Mouse (Mus musculus) neural tube, embryonic 15.5 days (tissue): ENCODE results near the gene Clcn6. TPM values are rescaled to one million over a fixed set of nuclear protein-coding genes. Genes with fewer than 3 reads are reported as not detected.

Experiments
- ATAC-seq: fragments of 200-750 bp; cut with Nextera tagmentation; 2 replicates; pipeline ENCODE4 v1.8.0; 2017; ENCODE audit warnings: mild to moderate bottlenecking, moderate TSS enrichment, moderate library complexity; ENCODE audit not compliant: low FRiP score
- H3K27ac ChIP-seq: fragments of 300-500 bp; sonication (generic); replicated peaks from 2 replicates; pipeline ENCODE4 v1.5.1; 2015; ENCODE audit warnings: mild to moderate bottlenecking, inconsistent platforms
- H3K27me3 ChIP-seq: fragments of 300-500 bp; sonication (generic); replicated peaks from 2 replicates; pipeline ENCODE4 v1.6.1; 2015; ENCODE audit warnings: inconsistent platforms
- H3K36me3 ChIP-seq: fragments of 300-500 bp; sonication (generic); 2 replicates; pipeline ENCODE4 v1.6.1; 2015; ENCODE audit warnings: inconsistent platforms
- H3K4me1 ChIP-seq: fragments of 300-500 bp; sonication (generic); 2 replicates; pipeline ENCODE4 v1.6.1; 2015; ENCODE audit warnings: inconsistent platforms
- H3K4me2 ChIP-seq: fragments of 300-500 bp; sonication (generic); 2 replicates; pipeline ENCODE4 v1.6.1; 2015; ENCODE audit warnings: inconsistent platforms, mild to moderate bottlenecking, moderate library complexity
- H3K4me3 ChIP-seq: fragments of 300-500 bp; sonication (generic); replicated peaks from 2 replicates; pipeline ENCODE4 v1.5.1; 2015; ENCODE audit warnings: mild to moderate bottlenecking, inconsistent platforms
- H3K9ac ChIP-seq: fragments of 300-500 bp; sonication (generic); replicated peaks from 2 replicates; pipeline ENCODE4 v1.6.1; 2015; ENCODE audit warnings: mild to moderate bottlenecking, inconsistent platforms
- H3K9me3 ChIP-seq: fragments of 300-500 bp; sonication (generic); replicated peaks from 2 replicates; pipeline ENCODE4 v1.6.1; 2016; ENCODE audit warnings: inconsistent platforms
- WGBS: fragments of 180-500 bp; shearing (Covaris S2); methylation state at CpG from one replicate; pipeline ENCODE4 v1.1.7; 2015; ENCODE audit warnings: mixed read lengths; 5-methylcytosine and 5-hydroxymethylcytosine counted together
- polyA plus RNA-seq: library from polyadenylated mRNA; unstranded; fragments of >200 nt; fragmentation: Nextera tagmentation; extraction: Ambion mirVana; gene quantifications from 2 replicates; pipeline ENCODE4 v1.2.1, GENCODE M21; 2015

Gene Clcn6
- polyA plus RNA-seq, 1 experiment from 2014 or later: 29.0 TPM

GRCm38 (mm10) chr4:148001866-148002265 lies 36.8 kb downstream of the Clcn6 start:
- H3K27me3 ChIP-seq: no peaks in the 10 kb centered on the region
- peaks cover 27% of the 10 kb centered on the region for H3K4me1 ChIP-seq
- no peaks in the 10 kb centered on the region for H3K9me3 ChIP-seq
- no peak overlapping the region for H3K4me2 ChIP-seq
- H3K36me3 ChIP-seq: peaks cover 38% of the 10 kb centered on the region
- no peak for ATAC-seq
- no peak overlapping the region for H3K4me3 ChIP-seq
- H3K27ac ChIP-seq: peak overlapping the region; percentile 19; the same call in 1 of the 2 replicates
- 36% methylated on average over 8 of the region's 8 CpGs for WGBS
- no peak overlapping the region for H3K9ac ChIP-seq

- Histone ChIP-seq H3K4me3 (no peak overlapping the region), H3K4me1 (peaks cover 27% of the 10 kb centered on the region), H3K9ac (no peak overlapping the region), H3K9me3 (no peaks in the 10 kb centered on the region), H3K4me2 (no peak overlapping the region), H3K36me3 (peaks cover 32% of the 10 kb centered on the region), H3K27me3 (no peaks in the 10 kb centered on the region), H3K27ac (peak overlapping the region; percentile 19; the same call in 1 of the 2 replicates)
- ATAC-seq: 0 out of 2 replicates have a peak, but pooled peaks have one; percentile 26
- 65% methylated on average over 17 of the region's 17 CpGs for WGBS
Observed at GRCm38 (mm10) chr4:148001013-148001789, 37.4 kb downstream of the Clcn6 start.

- WGBS: 26% methylated on average over 12 of the region's 12 CpGs
- no peaks in the 10 kb centered on the region for H3K27me3 ChIP-seq
- H3K27ac ChIP-seq: peak within 1 kb of the TSS; percentile 19; the same call in 1 of the 2 replicates
- H3K4me1 ChIP-seq: peaks cover 27% of the 10 kb centered on the region
- no peaks in the 10 kb centered on the region for H3K9me3 ChIP-seq
- ATAC-seq: peak; percentile 48; the same call in 1 of the 2 replicates
- no peak within 1 kb of the TSS for H3K4me3 ChIP-seq
- peak within 1 kb of the TSS; percentile 8; the same call in 1 of the 2 replicates for H3K9ac ChIP-seq
- peak within 1 kb of the TSS; percentile 13 for H3K4me2 ChIP-seq
- peaks cover 22% of the 10 kb centered on the region for H3K36me3 ChIP-seq
Observed at GRCm38 (mm10) chr4:148000202-148000772, 38.3 kb downstream of the Clcn6 start, which contains the start of gene Nppa. Gene Nppa, plus strand, starts transcription at chr4:148000722.

GRCm38 (mm10) chr4:147995311-147995710 lies 43.3 kb downstream of the Clcn6 start:
- Histone ChIP-seq H3K36me3 (no peaks in the 10 kb centered on the region), H3K27ac (no peak overlapping the region), H3K27me3 (no peaks in the 10 kb centered on the region), H3K9ac (no peak overlapping the region), H3K4me1 (peaks cover 10% of the 10 kb centered on the region), H3K4me3 (no peak overlapping the region), H3K9me3 (no peaks in the 10 kb centered on the region), H3K4me2 (no peak overlapping the region)
- ATAC-seq: no peak
- 87% methylated on average over 3 of the region's 3 CpGs for WGBS

GRCm38 (mm10) chr4:147993571-147994095 lies 45.0 kb downstream of the Clcn6 start:
- H3K9me3 ChIP-seq: no peaks in the 10 kb centered on the region
- no peak overlapping the region for H3K4me2 ChIP-seq
- no peaks in the 10 kb centered on the region; the same call in 1 of the 2 replicates for H3K4me1 ChIP-seq
- no peaks in the 10 kb centered on the region for H3K27me3 ChIP-seq
- H3K9ac ChIP-seq: no peak overlapping the region
- H3K36me3 ChIP-seq: no peaks in the 10 kb centered on the region
- no peak overlapping the region for H3K4me3 ChIP-seq
- 66% methylated on average over 7 of the region's 7 CpGs for WGBS
- no peak overlapping the region for H3K27ac ChIP-seq
- ATAC-seq: no peak

- H3K4me3 ChIP-seq: no peak within 1 kb of the TSS
- no peak within 1 kb of the TSS for H3K9ac ChIP-seq
- no peak for ATAC-seq
- H3K27me3 ChIP-seq: no peaks in the 10 kb centered on the region
- H3K27ac ChIP-seq: no peak within 1 kb of the TSS
- no peaks in the 10 kb centered on the region for H3K9me3 ChIP-seq
- WGBS: 38% methylated on average over 20 of the region's 20 CpGs
- H3K4me1 ChIP-seq: no peaks in the 10 kb centered on the region
- no peaks in the 10 kb centered on the region for H3K36me3 ChIP-seq
- no peak within 1 kb of the TSS for H3K4me2 ChIP-seq
Observed at GRCm38 (mm10) chr4:147985205-147986132, 53.2 kb downstream of the Clcn6 start, which contains the start of gene Nppb. Gene Nppb, plus strand, starts transcription at chr4:147985788.

GRCm38 (mm10) chr4:147979441-147979860 lies 59.2 kb downstream of the Clcn6 start:
- H3K27ac ChIP-seq: no peak overlapping the region
- no peaks in the 10 kb centered on the region for H3K4me1 ChIP-seq
- ATAC-seq: no peak
- H3K9me3 ChIP-seq: no peaks in the 10 kb centered on the region
- H3K9ac ChIP-seq: no peak overlapping the region
- no peaks in the 10 kb centered on the region for H3K36me3 ChIP-seq
- H3K4me2 ChIP-seq: no peak overlapping the region
- H3K27me3 ChIP-seq: no peaks in the 10 kb centered on the region
- H3K4me3 ChIP-seq: no peak overlapping the region
- 77% methylated on average over 7 of the region's 7 CpGs for WGBS

- no peak for ATAC-seq
- Histone ChIP-seq H3K27ac (no peak overlapping the region), H3K27me3 (no peaks in the 10 kb centered on the region), H3K4me3 (no peak overlapping the region), H3K36me3 (no peaks in the 10 kb centered on the region), H3K9me3 (no peaks in the 10 kb centered on the region), H3K4me1 (no peaks in the 10 kb centered on the region), H3K4me2 (no peak overlapping the region), H3K9ac (no peak overlapping the region)
- WGBS: 94% methylated on average over 6 of the region's 6 CpGs
Observed at GRCm38 (mm10) chr4:147978391-147978790, 60.2 kb downstream of the Clcn6 start.

- H3K4me1 ChIP-seq: no peaks in the 10 kb centered on the region
- no peak overlapping the region for H3K27ac ChIP-seq
- no peaks in the 10 kb centered on the region for H3K27me3 ChIP-seq
- H3K9me3 ChIP-seq: no peaks in the 10 kb centered on the region
- no peak for ATAC-seq
- 75% methylated on average over 4 of the region's 4 CpGs for WGBS
- no peak overlapping the region for H3K4me2 ChIP-seq
- H3K9ac ChIP-seq: no peak overlapping the region
- no peak overlapping the region for H3K4me3 ChIP-seq
- no peaks in the 10 kb centered on the region for H3K36me3 ChIP-seq
Observed at GRCm38 (mm10) chr4:147977726-147978125, 60.9 kb downstream of the Clcn6 start.

- H3K4me1 ChIP-seq: no peaks in the 10 kb centered on the region
- H3K9ac ChIP-seq: no peak overlapping the region
- H3K4me2 ChIP-seq: no peak overlapping the region
- no peak overlapping the region for H3K27ac ChIP-seq
- H3K9me3 ChIP-seq: no peaks in the 10 kb centered on the region
- no peaks in the 10 kb centered on the region for H3K36me3 ChIP-seq
- no peak for ATAC-seq
- H3K27me3 ChIP-seq: no peaks in the 10 kb centered on the region
- WGBS: 79% methylated on average over 3 of the region's 3 CpGs
- no peak overlapping the region for H3K4me3 ChIP-seq
Observed at GRCm38 (mm10) chr4:147976237-147976636, 62.4 kb downstream of the Clcn6 start.

GRCm38 (mm10) chr4:147969337-147969736 lies 69.3 kb downstream of the Clcn6 start:
- Histone ChIP-seq H3K4me3 (no peak overlapping the region), H3K4me1 (no peaks in the 10 kb centered on the region), H3K27ac (no peak overlapping the region), H3K36me3 (no peaks in the 10 kb centered on the region), H3K9me3 (no peaks in the 10 kb centered on the region), H3K9ac (no peak overlapping the region), H3K27me3 (no peaks in the 10 kb centered on the region), H3K4me2 (no peak overlapping the region)
- no peak for ATAC-seq
- WGBS: 73% methylated on average over 9 of the region's 9 CpGs
